8 mouse cellular contexts compared by ENCODE assay signal in genomic region chr9:76168355-76168754, GRCm38 (mm10).
DNase-seq lines count a peak whose midpoint lies in the region.

No protein-coding gene starts in this region.

- DNase-seq in cerebellum, postnatal 10 days: peak; percentile 33 to 37
- no peak for DNase-seq in cerebellum, adult 11-12 months
- DNase-seq in kidney, postnatal 4 days: peak; percentile 8 to 20
- no peak for DNase-seq in kidney, adult 9 months
- peak; percentile 29 for DNase-seq in urinary bladder, postnatal 14 days (ENCODE audit: low spot score)
- no peak for DNase-seq in urinary bladder, postnatal 4 days (ENCODE audit: low spot score in 2 of 2)
- DNase-seq in lung, postnatal 36 days: peak; percentile 53
- DNase-seq in B cell, adult 2 months: no peak

Comparison
In these comparisons a context has a peak if more than half of its experiments do, and no peak if none do; other contexts are left out.
1. DNase-seq: peak in cerebellum, postnatal 10 days (2 of 2), kidney, postnatal 4 days (2 of 2), urinary bladder, postnatal 14 days (single experiment) and lung, postnatal 36 days (single experiment); none in cerebellum, adult 11-12 months (single experiment), kidney, adult 9 months (single experiment), urinary bladder, postnatal 4 days (0 of 2) and B cell, adult 2 months (0 of 2).